Mouse (Mus musculus) kidney, postnatal 4 days (tissue): ENCODE measurements at regions not wholly inside any gene's neighbourhood (a gene's known extent, or its start where the extent isn't known, plus 50 kb on each side); places are given as distances from the start of the nearest gene placed in this dataset.
A peak's percentile ranks its signal among the peaks of the same experiment; 100 is the strongest.

Experiments
- DNase-seq, 2 experiments: peaks; one replicate each; pipeline ENCODE4 v3.0.0; 2021; ENCODE audit warnings: mixed read lengths in 2 of 2

- no peak for DNase-seq
Observed at GRCm38 (mm10) chr4:81962586-81962985, 520.0 kb upstream of the Mpdz start.

GRCm38 (mm10) chr4:81960552-81961534 is 518.2 kb upstream of the Mpdz start:
- DNase-seq: no peak

- DNase-seq: peak in 1 of 2 experiments; percentile 9
Observed at GRCm38 (mm10) chr4:81956926-81957694, 514.5 kb upstream of the Mpdz start.

- no peak for DNase-seq
Observed at GRCm38 (mm10) chr4:81953023-81953422, 510.4 kb upstream of the Mpdz start.

GRCm38 (mm10) chr4:81937384-81937783 is 494.8 kb upstream of the Mpdz start:
- no peak for DNase-seq

GRCm38 (mm10) chr4:81930956-81931355 is 488.3 kb upstream of the Mpdz start:
- no peak for DNase-seq

GRCm38 (mm10) chr4:81928581-81929244 is 486.1 kb upstream of the Mpdz start:
- no peak for DNase-seq

- no peak for DNase-seq
Observed at GRCm38 (mm10) chr4:81927176-81927714, 484.6 kb upstream of the Mpdz start.

GRCm38 (mm10) chr4:81926662-81927141 is 484.1 kb upstream of the Mpdz start:
- DNase-seq: no peak

- DNase-seq: no peak
Observed at GRCm38 (mm10) chr4:81925611-81926010, 483.0 kb upstream of the Mpdz start.

- DNase-seq: no peak
Observed at GRCm38 (mm10) chr4:81924120-81924519, 481.5 kb upstream of the Mpdz start.

GRCm38 (mm10) chr4:81922876-81923275 is 480.3 kb upstream of the Mpdz start:
- no peak for DNase-seq

- no peak for DNase-seq
Observed at GRCm38 (mm10) chr4:81914971-81915370, 472.4 kb upstream of the Mpdz start.

- no peak for DNase-seq
Observed at GRCm38 (mm10) chr4:81913296-81913695, 470.7 kb upstream of the Mpdz start.

GRCm38 (mm10) chr4:81912653-81913052 is 470.0 kb upstream of the Mpdz start:
- no peak for DNase-seq

- no peak for DNase-seq
Observed at GRCm38 (mm10) chr4:81899961-81900540, 457.4 kb upstream of the Mpdz start.

- DNase-seq: no peak
Observed at GRCm38 (mm10) chr4:81898661-81899060, 456.0 kb upstream of the Mpdz start.

GRCm38 (mm10) chr4:81897451-81897850 is 454.8 kb upstream of the Mpdz start:
- DNase-seq: no peak

GRCm38 (mm10) chr4:81868941-81869340 is 426.3 kb upstream of the Mpdz start:
- no peak for DNase-seq

GRCm38 (mm10) chr4:81841642-81842494 is 399.3 kb upstream of the Mpdz start:
- DNase-seq: peak; percentile 8 to 31

GRCm38 (mm10) chr4:81829972-81830371 is 387.4 kb upstream of the Mpdz start:
- no peak for DNase-seq
